Mouse (Mus musculus) right cerebral cortex, postnatal 10 days (tissue): ENCODE measurements around the gene Mrpl52.

Experiments used
- DNase-seq, 2 experiments: peaks; one replicate each; pipeline ENCODE4 v3.0.0; 2021; ENCODE audit warnings: low spot score in 2 of 2

Mrpl52 gene

GRCm38 (mm10) chr14:54432837-54433830 lies 6.4 kb downstream of the Mrpl52 start:
- DNase-seq = peak; percentile 75 to 77

GRCm38 (mm10) chr14:54433941-54434531 lies 7.3 kb downstream of the Mrpl52 start:
- no peak for DNase-seq

GRCm38 (mm10) chr14:54435194-54435918 lies 8.6 kb downstream of the Mrpl52 start:
- DNase-seq = no peak

GRCm38 (mm10) chr14:54439155-54439554 lies 12.4 kb downstream of the Mrpl52 start:
- no peak for DNase-seq

GRCm38 (mm10) chr14:54439610-54440009 lies 12.9 kb downstream of the Mrpl52 start:
- DNase-seq = no peak

- no peak for DNase-seq
Measured at GRCm38 (mm10) chr14:54440538-54440937, 13.8 kb downstream of the Mrpl52 start.

- DNase-seq = no peak
Measured at GRCm38 (mm10) chr14:54441365-54441764, 14.7 kb downstream of the Mrpl52 start.

- no peak for DNase-seq
Measured at GRCm38 (mm10) chr14:54442548-54442947, 15.8 kb downstream of the Mrpl52 start.

GRCm38 (mm10) chr14:54443196-54443595 lies 16.5 kb downstream of the Mrpl52 start:
- no peak for DNase-seq

- peak in 1 of 2 experiments; percentile 55 for DNase-seq
Measured at GRCm38 (mm10) chr14:54443712-54444618, 17.3 kb downstream of the Mrpl52 start.

GRCm38 (mm10) chr14:54445476-54445875 lies 18.8 kb downstream of the Mrpl52 start:
- DNase-seq = no peak

- no peak for DNase-seq
Measured at GRCm38 (mm10) chr14:54453566-54453965, 26.9 kb downstream of the Mrpl52 start.

GRCm38 (mm10) chr14:54454669-54455528 lies 28.2 kb downstream of the Mrpl52 start:
- no peak for DNase-seq

- no peak for DNase-seq
Measured at GRCm38 (mm10) chr14:54457907-54458569, 31.3 kb downstream of the Mrpl52 start.

- DNase-seq = no peak
Measured at GRCm38 (mm10) chr14:54462146-54462545, 35.4 kb downstream of the Mrpl52 start.

GRCm38 (mm10) chr14:54463108-54463958 lies 36.6 kb downstream of the Mrpl52 start:
- no peak for DNase-seq

- DNase-seq = peak; percentile 86 to 89
Measured at GRCm38 (mm10) chr14:54463959-54464292, 37.2 kb downstream of the Mrpl52 start, which contains the start of gene Lrp10. TSS of gene Lrp10 (plus strand) at chr14:54464137.

GRCm38 (mm10) chr14:54464293-54465005 lies 37.7 kb downstream of the Mrpl52 start:
- DNase-seq = peak; percentile 51 to 52
